Mouse (Mus musculus) left cerebral cortex, postnatal 25 days (tissue): ENCODE measurements at regions not wholly inside any gene's neighbourhood (a gene's known extent, or its start where the extent isn't known, plus 50 kb on each side); places are given as distances from the start of the nearest gene placed in this dataset.

ENCODE experiments used
- DNase-seq, 2 experiments: peaks; one replicate each; pipeline ENCODE4 v3.0.0; 2022; ENCODE audit warnings: low spot score in 2 of 2, mixed read lengths in 1 of 2
- intact Hi-C: fragments of 180-260 bp; cut with DNase I; formaldehyde crosslinking; loops from one replicate; pipeline ENCODE4 v1.15.1; 2025

DNA sequence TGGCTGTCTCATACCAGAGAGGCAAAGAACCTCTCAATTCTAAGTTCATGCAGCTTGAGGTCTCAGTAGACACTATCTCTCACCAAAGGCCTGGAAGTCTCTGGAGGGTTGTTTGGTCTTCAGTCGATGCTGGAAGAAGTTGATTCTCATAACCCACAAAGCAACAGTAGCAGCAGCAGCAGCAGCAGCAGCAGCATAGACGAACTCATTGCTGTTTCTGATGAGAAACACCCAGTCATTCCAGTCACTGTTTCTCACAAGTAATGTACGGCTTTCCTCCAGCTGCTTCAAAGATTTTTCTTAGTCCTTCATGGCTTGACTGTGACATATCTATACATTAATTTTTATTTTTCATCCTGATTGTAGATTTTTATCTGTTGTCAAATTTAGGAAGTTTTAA is 298.1 kb upstream of the Hnrnpa3 start:
- intact Hi-C loops: no loop called here
- no peak for DNase-seq

DNA sequence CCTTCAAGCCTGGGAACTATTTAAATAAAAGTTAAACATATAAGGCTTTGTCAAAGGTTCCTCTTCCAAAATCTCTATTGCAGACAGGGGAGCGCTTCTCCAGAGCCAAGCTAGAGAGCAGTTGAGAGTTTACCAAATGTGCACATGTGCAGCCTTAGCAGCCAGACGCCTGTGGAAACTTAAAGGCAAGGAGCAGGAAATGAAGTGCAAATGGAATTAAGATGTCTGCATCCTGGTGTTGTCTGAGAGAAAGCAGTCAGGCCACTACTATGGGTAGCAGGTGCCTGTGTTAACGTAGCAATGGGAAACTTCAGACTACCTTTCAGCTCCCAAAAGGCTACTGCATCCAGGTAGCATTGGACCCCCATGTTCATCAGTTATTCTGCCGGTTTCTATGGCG is 282.4 kb upstream of the Hnrnpa3 start:
- intact Hi-C loops: no loop called here
- DNase-seq: no peak

DNA sequence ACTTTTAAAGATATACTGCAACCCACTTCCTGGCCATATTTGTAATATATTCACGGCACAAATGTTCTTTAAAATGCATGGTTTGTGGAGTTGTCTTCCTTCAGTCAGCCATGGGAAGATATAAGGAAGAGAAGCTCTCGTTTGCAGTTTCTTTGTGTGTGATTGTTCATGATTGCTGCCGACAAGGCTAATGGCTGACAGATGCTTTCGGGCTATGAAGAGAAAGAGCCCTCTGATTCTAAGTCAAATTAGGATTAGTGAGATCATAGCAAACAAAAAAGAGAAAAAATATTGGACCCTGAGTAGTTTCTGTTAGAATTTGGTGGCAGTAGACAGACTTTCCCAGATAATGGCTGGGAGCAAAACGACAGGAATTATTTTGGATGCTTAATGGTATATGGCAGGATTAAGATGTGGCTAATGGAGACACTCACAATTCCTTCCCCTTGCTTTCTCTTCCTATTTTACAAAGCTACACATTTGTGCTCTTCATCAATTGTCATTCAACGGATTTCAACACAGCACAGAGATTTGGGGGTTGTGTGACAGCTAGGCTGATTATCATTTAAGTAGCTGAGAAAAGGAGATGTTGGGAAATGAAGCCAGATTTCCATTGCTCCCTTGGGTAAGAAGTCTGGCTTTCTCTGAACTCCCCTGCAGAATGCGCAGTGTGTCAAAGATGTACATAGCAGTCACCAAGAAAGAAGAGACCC is 273.4 kb upstream of the Hnrnpa3 start:
- intact Hi-C loops: no loop called here
- DNase-seq: no peak

DNA sequence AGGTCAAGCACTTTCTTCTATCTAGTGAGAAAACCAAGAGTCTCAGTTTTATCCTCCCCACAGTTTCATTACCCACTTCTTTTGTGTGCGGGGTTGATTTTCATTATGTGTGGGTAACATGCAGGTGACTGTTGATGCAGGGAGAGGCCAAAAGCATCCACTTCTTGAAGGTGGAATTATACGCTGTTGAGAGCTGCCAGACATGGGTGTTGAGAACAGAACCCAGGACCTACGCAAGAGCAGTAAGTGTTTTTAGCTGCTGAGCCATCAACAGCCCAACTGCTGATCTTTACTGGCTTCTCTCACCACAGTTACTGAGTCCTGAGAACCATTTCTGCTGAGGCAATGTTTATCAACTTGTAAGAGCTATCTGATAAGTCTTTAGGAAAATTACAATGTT is 272.4 kb upstream of the Hnrnpa3 start:
- intact Hi-C loops: no loop called here
- no peak for DNase-seq

DNA sequence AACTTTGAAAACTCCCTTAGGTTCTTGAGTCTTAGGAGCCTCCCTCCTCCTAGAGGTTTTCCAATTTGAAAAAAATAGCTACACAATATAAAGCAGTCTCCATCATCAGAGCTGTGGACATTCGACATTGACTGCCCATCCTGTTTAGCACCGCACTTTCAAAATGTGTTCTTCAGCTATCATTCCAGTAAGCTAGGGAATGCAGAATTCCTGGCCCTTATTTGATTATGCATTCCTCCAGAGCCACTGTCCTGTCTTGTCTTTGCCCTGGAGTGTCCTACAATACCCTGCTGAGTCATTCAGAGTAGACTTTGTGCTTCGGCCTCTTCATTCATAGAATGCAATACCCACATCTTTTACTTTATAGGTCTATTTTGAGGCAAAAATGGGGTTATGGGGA is 267.0 kb upstream of the Hnrnpa3 start:
- no peak for DNase-seq

DNA sequence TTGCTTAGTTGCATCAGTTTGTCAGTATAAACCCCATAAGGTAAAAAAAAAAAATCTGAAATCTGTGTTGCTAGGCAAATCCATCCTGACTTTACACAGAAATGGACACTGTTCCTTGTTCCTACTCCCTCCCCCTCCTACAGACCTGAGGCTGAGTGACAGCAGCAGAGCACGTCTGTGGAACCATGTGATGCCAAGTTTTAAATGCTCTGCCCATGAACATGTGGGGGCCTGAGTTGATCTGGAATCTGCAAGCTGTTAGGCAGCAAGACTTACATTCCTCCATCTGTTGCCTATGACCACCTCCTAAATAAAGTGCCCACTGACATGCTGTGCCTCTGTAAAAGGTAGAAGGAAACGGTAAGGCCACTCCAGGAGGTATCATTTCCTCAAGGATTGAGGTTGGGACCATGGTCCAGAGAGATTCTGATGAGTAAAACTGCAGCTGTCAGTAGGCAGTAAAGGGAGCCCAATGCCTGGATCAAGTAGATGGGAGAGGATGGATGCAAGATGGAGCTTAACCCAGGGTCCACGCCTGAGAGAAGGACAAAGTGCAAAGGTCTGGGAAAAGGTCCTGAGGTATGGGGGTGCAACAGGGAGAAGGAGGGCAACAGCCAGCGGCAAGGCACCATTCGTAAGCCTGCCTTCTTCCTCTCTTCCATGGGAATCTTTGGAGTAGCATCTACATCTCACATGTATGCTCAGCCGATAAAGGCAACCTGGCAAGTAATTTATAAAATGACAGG is 264.0 kb upstream of the Hnrnpa3 start:
- peak in 1 of 2 experiments; percentile 26 for DNase-seq

More for the DNA sequence above, 267.0 kb upstream of the Hnrnpa3 start:
- intact Hi-C loops: no loop called here

DNA sequence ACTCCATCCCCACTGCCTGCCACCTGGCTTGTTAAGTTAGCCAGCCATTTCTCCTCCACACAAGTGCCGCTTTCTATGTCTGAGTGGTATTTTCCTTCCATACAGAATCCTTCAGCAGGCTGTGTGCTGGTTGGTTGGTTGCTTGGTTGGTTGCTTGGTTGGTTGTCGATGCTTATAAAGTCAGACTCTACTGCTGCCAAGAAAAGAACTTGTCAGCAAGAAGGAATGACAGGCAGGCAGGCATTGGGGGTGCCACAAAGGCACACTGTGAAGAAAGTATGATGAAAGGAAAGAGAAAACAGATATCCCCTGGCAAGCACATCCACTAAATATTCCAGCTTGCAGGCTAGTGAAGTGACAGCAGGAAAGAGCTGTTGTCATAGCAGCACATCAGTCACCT is 263.0 kb upstream of the Hnrnpa3 start:
- intact Hi-C loops: no loop called here

More for the DNA sequence above, 264.0 kb upstream of the Hnrnpa3 start:
- intact Hi-C loops: no loop called here

DNA sequence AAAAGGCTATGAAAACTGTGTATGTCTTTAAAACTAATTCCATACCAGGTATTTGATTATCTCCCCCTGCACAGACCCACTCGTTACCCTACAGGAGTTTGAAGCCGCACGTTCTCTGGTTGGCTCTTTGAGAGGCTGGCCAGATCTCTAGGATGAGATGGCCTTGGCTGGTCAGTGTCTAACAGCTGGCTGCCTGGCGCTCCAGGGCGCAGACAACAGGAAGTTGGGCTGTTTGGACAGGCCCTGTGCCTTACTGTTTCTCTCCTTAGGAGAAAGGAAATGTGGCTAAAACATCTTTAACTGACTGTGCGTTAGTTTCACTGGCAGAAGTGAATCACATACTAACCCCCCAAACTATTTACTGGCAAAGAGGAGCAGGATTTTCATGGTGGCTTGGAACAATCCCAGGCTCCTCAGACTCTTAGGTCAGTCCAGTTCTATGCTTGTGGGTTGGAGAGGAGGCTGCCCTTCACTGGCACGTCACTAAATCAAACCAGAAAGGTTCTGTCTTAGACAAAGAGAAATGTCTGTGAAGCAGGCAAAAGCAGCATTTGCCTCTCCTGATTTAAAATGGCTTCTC is 258.7 kb upstream of the Hnrnpa3 start:
- no peak for DNase-seq
- intact Hi-C loops: no loop called here

More for the DNA sequence above, 263.0 kb upstream of the Hnrnpa3 start:
- no peak for DNase-seq

DNA sequence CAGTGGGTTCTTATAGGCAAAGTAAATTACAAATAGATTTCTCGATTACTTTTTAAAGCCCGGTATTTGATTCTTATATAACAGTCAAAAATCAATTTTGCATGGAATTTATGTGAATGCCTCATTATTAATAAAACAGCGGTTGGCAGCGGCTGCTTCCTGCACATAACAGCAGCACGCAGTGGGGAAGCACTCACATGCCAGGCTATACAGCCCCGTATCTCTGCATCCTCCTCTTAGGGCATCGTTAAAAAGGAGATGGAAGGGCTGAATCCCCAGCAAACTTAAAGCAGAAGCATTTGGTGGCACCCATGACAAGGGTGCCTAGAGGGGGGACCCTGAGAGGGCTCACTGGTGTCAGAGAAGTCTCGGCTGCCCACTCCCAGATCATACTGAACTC is 255.3 kb upstream of the Hnrnpa3 start:
- intact Hi-C loops: no loop called here
- no peak for DNase-seq

DNA sequence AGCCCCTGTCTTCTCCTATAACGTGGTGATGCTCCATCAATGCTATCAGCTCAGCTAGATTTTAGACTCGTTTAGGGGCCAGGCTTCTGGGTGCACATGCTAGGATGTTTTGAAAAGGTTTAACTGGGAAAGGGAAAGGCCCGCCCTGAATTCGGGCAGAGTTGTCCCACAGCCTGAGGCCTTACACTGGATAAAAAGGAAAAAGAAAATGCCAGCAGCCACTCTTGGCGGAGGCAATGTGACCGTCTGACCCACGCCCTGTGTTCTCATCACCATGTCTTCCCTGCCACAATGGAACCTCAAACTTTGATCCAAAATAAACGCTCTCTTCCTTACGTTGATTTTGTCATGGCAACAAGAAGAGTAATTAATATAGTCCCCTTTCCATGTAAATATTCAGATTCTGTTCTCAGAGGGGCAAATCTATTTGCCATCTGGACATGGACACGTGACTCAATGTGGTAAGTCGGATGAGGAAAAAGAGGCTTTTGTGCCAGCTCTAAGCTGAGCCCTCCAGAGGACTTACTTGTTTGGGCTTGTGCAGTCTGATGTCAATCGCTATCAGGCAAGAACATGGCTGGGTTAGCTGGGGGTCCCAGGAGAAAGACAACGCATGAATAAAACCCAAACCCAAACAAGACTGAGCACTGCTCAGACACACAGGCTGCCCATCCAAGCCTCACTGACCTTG is 253.4 kb upstream of the Hnrnpa3 start:
- DNase-seq: no peak
- intact Hi-C loops: no loop called here

DNA sequence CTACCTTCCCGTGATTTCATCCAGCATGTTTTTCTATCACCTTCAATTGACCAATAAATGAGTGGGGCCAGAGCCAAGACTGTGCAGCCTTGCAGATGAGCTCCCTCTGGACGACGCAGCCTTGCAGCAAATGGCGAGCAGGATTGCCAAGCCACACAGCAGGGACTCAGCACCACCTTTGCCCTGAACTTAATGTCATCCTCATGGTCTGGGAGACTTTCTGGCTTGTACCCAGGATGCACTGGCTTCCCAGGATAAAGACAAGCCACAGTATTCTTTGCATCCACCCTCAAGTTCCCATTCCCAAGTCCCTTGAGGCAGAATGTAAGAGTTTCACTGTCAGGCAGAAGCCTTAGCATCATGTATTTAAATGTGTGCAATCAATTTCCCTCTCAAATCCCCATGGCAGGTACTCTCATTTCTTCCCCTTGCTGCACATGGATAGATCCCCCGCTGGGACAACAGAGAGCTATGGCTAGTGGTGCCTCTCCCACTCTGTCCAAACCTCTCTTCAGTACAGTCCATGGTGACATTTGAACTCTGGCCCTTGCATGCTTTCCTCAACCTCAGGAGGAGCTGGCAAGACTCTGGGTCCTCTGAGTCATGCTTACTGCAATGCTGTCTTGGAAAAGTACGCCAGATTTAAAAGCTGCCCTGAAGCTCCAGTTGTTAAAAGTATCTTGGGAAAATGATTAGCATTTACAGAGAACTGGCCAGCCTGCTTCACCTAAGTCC is 252.2 kb upstream of the Hnrnpa3 start:
- intact Hi-C loops: no loop called here
- DNase-seq: no peak

DNA sequence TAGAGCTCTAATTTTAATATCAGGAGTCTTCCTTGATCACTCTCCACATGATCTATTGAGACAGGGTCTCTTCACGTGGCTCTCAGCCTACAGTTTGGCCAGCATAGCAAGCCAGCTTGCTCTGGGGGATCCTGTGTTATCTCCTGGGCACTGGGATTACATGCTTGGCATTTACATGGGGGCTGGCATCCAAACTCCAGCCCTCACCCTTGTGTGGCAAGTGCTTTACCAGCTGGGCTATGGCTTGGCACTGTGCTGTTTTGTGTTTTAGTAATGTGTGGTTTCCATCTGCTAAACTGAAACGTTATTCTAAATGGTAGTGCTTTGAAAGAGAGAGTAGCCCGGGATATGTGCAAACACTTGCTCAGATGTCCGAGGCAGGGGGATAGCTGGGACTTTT is 251.5 kb upstream of the Hnrnpa3 start:
- DNase-seq: peak in 1 of 2 experiments; percentile 36
- intact Hi-C loops: no loop called here

DNA sequence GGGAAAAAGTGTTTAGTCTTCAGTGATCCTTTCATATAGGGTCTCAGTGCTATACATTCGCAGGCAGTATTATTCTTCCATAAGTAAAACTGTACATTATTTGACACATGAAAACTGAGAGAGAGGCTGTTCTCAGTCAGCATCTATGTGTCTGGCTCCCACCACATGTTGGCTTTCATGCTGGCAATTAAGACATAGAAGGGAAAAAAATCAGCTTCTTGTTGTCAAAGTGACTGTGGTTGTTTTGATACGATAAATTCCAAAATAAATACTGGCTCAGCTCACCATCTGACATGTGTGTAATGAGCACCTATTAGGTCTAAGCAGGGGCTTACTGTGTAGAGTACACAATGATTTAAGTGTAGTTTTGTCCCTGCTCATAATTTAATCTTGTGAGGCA is 251.0 kb upstream of the Hnrnpa3 start:
- intact Hi-C loops: no loop called here
- no peak for DNase-seq

DNA sequence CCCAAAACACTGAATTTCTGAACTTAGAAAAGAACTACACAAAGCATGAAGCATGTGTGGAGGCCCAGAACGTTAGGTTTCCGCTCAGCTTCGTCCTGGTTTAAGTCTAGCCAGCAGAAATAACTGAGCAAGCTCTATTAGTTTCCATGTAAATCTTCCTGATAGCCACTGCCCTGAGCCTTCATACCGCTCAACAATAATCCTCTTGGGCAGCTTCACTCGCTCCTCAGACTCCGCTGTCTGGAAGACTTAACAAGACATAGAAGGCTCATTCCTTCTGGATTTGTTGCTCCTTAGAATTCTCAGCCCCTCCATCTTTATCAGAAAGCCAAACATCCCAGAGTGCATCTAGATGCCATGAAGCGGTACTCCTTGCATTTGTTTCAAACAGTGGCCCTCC is 249.3 kb upstream of the Hnrnpa3 start:
- no peak for DNase-seq
- intact Hi-C loops: no loop called here

DNA sequence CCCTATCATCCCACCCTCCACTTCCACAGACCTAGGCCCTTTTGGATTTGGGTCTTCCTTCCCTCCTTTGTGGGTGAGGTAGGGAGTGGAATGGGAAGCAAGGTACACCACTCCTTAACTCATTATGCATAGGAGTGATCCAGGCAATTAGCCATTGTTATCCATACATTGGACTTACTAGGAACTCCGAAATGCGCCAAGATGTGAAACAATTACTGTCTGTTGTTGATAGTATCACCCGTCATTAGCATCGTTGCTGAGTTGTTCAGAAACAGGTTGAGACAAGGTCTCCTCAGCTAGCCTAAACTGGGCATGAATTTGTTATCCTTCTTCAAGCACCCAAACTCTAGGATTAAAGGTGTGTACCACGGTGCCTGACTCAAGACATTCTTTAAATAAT is 246.3 kb upstream of the Hnrnpa3 start:
- intact Hi-C loops: no loop called here
- no peak for DNase-seq

DNA sequence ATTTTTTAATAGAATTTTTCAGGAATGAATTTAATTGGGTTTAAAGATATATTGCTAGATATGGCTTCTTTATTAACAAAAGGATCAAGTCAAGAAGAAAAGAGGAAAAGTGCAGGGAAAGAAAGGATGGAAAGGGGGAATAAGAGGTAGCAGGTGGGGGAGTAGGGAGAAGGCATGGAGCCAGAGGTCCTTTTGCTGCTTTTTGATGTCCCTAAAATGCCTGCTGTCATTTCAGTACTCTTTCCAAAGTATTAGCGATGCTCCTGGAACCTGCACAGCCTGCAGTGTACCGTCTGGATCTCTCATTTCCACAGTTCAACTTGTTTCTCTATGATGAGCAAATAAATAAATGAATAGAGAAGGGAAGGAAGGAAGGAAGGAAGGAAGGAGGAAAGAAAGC is 240.4 kb upstream of the Hnrnpa3 start:
- no peak for DNase-seq
- intact Hi-C loops: no loop called here

DNA sequence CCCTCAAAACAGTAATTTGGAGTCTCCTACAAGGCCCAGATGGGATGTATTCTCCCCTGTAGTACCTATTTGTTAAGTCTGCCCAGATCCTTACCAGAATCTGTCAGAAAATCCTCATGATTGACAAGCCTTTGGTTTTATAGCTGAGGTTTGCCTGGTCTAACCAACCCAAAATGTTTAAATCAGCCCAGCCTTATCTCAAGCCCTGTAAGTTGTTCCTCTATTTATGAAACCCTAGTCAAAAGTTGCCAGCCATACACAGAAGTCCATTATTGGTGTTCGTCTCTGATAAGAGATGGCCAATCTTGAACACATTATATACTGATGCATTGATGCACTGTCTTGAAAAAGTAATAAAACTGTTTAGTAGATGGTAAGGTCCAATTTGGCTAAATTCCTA is 239.9 kb upstream of the Hnrnpa3 start:
- no peak for DNase-seq
- intact Hi-C loops: no loop called here

DNA sequence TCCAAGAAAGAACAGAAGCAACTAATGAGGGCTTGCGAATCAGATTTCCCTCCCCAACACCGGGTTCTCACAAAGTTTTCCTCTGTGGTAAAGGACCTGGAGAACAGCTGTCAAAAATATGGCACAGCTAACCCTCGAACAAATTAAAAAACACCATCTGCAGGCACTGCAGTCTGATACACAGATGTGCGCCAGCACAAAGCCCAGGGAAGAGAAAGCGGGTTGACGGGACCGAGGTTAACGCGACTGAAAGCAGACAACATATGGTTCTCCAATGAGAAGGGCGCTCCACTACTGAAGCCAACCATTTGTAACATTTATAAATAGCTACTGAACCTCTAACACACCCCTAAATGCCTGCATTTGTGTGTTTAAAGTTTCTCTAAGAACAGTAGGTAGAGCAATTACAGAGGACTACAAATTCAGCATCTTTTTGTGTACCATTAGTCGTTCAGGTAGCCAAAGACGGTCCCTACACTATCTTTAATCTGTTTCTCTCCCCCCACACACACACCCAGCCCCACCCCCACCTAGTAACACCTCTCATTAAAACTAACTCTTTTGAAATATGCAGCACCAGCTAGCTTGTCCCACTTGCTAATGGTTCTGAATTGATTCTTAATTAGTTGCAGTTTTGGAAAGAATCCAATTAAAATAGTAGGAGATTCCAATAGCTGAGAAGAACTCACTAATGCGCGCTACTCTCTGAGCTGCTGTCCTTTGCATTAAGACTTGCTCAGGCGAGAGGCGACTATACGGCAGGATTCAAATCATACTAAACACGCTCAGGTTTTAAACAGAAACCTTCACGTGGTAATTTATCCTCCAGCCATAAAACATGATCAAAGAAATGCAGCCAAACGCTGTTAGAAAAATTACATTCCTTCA is 236.0 kb upstream of the Hnrnpa3 start:
- intact Hi-C loops: loop anchor here (5.0 to 10.0 kb wide), 2 partner anchors 678 to 721 kb away; partner anchors contain the start of gene Hoxd8
- DNase-seq: no peak

DNA sequence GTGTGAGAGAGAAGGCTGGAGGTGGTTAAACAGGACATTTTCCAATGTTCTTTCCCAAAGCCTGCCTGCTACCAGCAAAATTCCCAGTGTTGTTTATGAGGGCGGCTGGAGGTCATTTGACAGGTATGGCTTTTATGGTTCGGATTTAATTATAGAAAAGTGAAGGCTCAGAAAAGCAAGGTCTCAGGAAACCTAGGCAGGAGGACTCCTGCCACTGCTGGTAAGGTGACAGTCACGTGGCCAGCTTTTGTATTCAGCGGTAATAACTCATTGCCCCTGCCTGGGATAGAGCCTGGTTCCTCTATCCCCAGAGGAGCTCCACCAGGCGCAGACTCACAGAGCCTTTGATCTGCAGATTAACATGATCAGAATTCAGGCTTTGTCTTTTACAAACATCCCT is 235.2 kb upstream of the Hnrnpa3 start:
- no peak for DNase-seq
- intact Hi-C loops: loop anchor here (5.0 to 10.0 kb wide), 2 partner anchors 679 to 722 kb away; partner anchors contain the start of gene Hoxd8
